Mouse (Mus musculus) limb, embryonic 14.5 days (tissue): ENCODE measurements around the gene Wfdc1. TPM values are rescaled to one million over a fixed set of nuclear protein-coding genes. Genes with fewer than 3 reads are reported as not detected.

Experiments used
- ATAC-seq: fragments of 200-750 bp; cut with Nextera tagmentation; 2 replicates; pipeline ENCODE4 v1.8.0; 2017; ENCODE audit warnings: low read depth, moderate number of reproducible peaks, moderate TSS enrichment; ENCODE audit not compliant: low FRiP score
- DNase-seq: peaks from one replicate; pipeline ENCODE4 v3.0.0-alpha.2; 2015; ENCODE audit warnings: low spot score
- H3K27ac ChIP-seq: fragments of 300-500 bp; sonication (generic); replicated peaks from 2 replicates; pipeline ENCODE4 v1.5.1; 2014; ENCODE audit warnings: low read depth, mild to moderate bottlenecking, low read length, moderate library complexity, mixed read lengths
- H3K27me3 ChIP-seq: fragments of 300-500 bp; sonication (generic); 2 replicates; pipeline ENCODE4 v1.6.1; 2014; ENCODE audit warnings: low read length, mixed read lengths; ENCODE audit not compliant: control insufficient read depth, insufficient read depth
- H3K36me3 ChIP-seq: fragments of 300-500 bp; sonication (generic); 2 replicates; pipeline ENCODE4 v1.6.1; 2014; ENCODE audit warnings: mild to moderate bottlenecking, low read length, moderate library complexity, mixed read lengths; ENCODE audit not compliant: control insufficient read depth, insufficient read depth
- H3K4me1 ChIP-seq: fragments of 300-500 bp; sonication (generic); 2 replicates; pipeline ENCODE4 v1.6.1; 2014; ENCODE audit warnings: antibody characterized with exemption, low read length, mixed read lengths; ENCODE audit not compliant: control insufficient read depth, insufficient read depth
- H3K4me2 ChIP-seq: fragments of 300-500 bp; sonication (generic); replicated peaks from 2 replicates; pipeline ENCODE4 v1.6.1; 2014; ENCODE audit warnings: low read depth, mild to moderate bottlenecking, low read length, moderate library complexity; ENCODE audit not compliant: severe bottlenecking
- H3K4me3 ChIP-seq: fragments of 300-500 bp; sonication (generic); replicated peaks from 2 replicates; pipeline ENCODE4 v1.5.1; 2014; ENCODE audit warnings: low read length
- H3K9ac ChIP-seq: fragments of 300-500 bp; sonication (generic); 2 replicates; pipeline ENCODE4 v1.6.1; 2014; ENCODE audit warnings: mild to moderate bottlenecking, low read depth, low read length, moderate library complexity; ENCODE audit not compliant: severe bottlenecking
- H3K9me3 ChIP-seq: fragments of 300-500 bp; sonication (generic); 2 replicates; pipeline ENCODE4 v1.6.1; 2016; ENCODE audit warnings: low read length; ENCODE audit not compliant: control insufficient read depth
- POLR2A ChIP-seq: fragments of 200-500 bp; IDR thresholded peaks from 2 replicates; pipeline ENCODE4 v1.8.0; 2012; ENCODE audit warnings: inconsistent platforms, mild to moderate bottlenecking, moderate library complexity, borderline replicate concordance; ENCODE audit not compliant: insufficient read depth, insufficient read length; ENCODE audit errors: extremely low read depth
- WGBS: fragments of 180-500 bp; shearing (Covaris S2); extraction: QIAGEN DNeasy Blood & Tissue Kit; methylation state at CpG from one replicate; pipeline ENCODE4 v1.1.7; 2014; 5-methylcytosine and 5-hydroxymethylcytosine counted together
- polyA plus RNA-seq, 2 experiments: library from polyadenylated mRNA; depleted of rRNA in 1 of 2; stranded (reverse) in 1 of 2; unstranded in 1 of 2; fragments of >200 nt; fragmentation: Nextera tagmentation in 1 of 2; extraction: Ambion mirVana in 1 of 2; gene quantifications; 2 replicates each; pipeline versions ENCODE4 v1.2.1 to v1.2.3; 2012 to 2014

The Wfdc1 gene
- polyA plus RNA-seq, 2 experiments = 0.80 to 0.91 TPM

DNA sequence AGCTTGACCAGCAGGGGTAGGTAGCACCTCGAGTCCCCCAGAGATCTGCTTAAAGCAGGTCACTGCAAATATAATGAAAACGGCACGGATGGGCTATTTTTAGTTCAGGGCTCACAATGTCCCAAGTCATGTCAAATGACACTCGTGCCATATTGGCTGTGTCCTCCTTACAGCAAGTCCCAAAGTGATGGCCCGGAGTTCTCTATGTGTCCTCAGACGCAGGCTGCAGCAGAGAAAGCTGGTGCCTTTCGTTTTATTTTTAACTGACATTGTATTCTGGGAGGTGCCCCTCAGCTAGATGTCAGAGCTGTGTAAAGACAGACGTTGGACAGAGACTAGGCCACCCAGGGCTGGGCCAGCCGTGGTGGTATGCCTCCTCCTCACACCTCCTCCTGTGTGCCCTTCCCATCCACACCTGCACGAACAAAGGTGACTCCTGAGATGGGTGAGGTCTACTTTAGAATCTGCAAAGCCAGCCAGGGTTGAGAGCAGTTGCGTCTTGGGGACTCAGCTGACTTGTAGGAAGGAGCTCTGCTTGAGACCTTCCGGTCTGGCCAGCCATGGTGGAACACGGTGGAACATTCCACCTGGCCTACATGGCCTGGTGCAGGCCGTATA is 45.2 kb upstream of the Wfdc1 start:
- 88% methylated on average over 14 of the region's 14 CpGs for WGBS
- H3K4me2 ChIP-seq = no peak overlapping the region
- no peak overlapping the region for H3K4me3 ChIP-seq
- H3K9ac ChIP-seq = no peak overlapping the region
- no peak overlapping the region for H3K27ac ChIP-seq
- no peak for ATAC-seq
- TF ChIP-seq POLR2A = no peak
- H3K4me1 ChIP-seq = no peaks in the 10 kb centered on the region
- no peaks in the 10 kb centered on the region for H3K36me3 ChIP-seq
- no peaks in the 10 kb centered on the region for H3K27me3 ChIP-seq
- H3K9me3 ChIP-seq = no peaks in the 10 kb centered on the region
- no peak for DNase-seq

- no peak for ATAC-seq
- H3K4me1 ChIP-seq = no peaks in the 10 kb centered on the region
- no peak for TF ChIP-seq POLR2A
- no peak overlapping the region for H3K4me2 ChIP-seq
- no peaks in the 10 kb centered on the region for H3K27me3 ChIP-seq
- WGBS = 31% methylated on average over 4 of the region's 4 CpGs
- H3K9ac ChIP-seq = no peak overlapping the region
- no peak overlapping the region for H3K4me3 ChIP-seq
- H3K36me3 ChIP-seq = no peaks in the 10 kb centered on the region
- H3K27ac ChIP-seq = no peak overlapping the region
- no peak for DNase-seq
- H3K9me3 ChIP-seq = no peaks in the 10 kb centered on the region
Observed at GRCm38 (mm10) chr8:119622555-119622954, 43.6 kb upstream of the Wfdc1 start.

GRCm38 (mm10) chr8:119623061-119623460 is 43.1 kb upstream of the Wfdc1 start:
- no peak overlapping the region for H3K4me3 ChIP-seq
- no peak overlapping the region for H3K4me2 ChIP-seq
- ATAC-seq (no peak), DNase-seq (no peak)
- no peak for TF ChIP-seq POLR2A
- 88% methylated on average over 8 of the region's 8 CpGs for WGBS
- H3K9me3 ChIP-seq = no peaks in the 10 kb centered on the region
- no peaks in the 10 kb centered on the region for H3K27me3 ChIP-seq
- no peaks in the 10 kb centered on the region for H3K36me3 ChIP-seq
- H3K4me1 ChIP-seq = 0 out of 2 replicates have a peak, but pooled peaks cover 3% of the 10 kb centered on the region
- H3K27ac ChIP-seq = no peak overlapping the region
- no peak overlapping the region for H3K9ac ChIP-seq

GRCm38 (mm10) chr8:119623744-119624143 is 42.4 kb upstream of the Wfdc1 start:
- ATAC-seq (no peak), DNase-seq (no peak)
- 0 out of 2 replicates have a peak, but pooled peaks cover 3% of the 10 kb centered on the region for H3K4me1 ChIP-seq
- WGBS = 79% methylated on average over 1 of the region's 1 CpGs
- H3K4me2 ChIP-seq = no peak overlapping the region
- H3K27ac ChIP-seq = no peak overlapping the region
- H3K4me3 ChIP-seq = no peak overlapping the region
- H3K9me3 ChIP-seq = no peaks in the 10 kb centered on the region
- H3K36me3 ChIP-seq = no peaks in the 10 kb centered on the region
- TF ChIP-seq POLR2A = no peak
- no peaks in the 10 kb centered on the region for H3K27me3 ChIP-seq
- H3K9ac ChIP-seq = no peak overlapping the region

DNA sequence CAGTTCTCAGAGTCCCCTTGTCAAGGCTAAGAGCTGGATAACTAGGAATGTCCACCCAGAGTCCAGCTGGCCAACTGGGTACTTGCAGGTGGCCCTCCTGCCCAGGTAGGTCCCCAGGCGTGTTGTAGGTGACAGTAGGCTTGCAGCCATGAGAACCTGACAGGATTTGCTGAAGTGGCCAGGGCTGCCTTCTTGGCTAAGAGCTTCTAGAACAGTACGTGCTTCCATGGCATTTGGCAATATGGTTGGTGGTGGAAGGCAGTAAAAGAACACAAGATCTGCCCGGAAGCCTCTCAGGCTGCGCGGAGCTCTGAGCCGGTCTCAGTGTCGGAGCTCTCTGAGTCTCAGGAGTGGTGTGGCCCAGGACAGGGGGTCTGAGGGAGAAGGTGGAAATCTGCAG is 41.2 kb upstream of the Wfdc1 start:
- H3K9ac ChIP-seq = no peak overlapping the region
- H3K4me2 ChIP-seq = no peak overlapping the region
- no peak for TF ChIP-seq POLR2A
- no peak overlapping the region for H3K4me3 ChIP-seq
- no peaks in the 10 kb centered on the region for H3K9me3 ChIP-seq
- WGBS = 87% methylated on average over 7 of the region's 7 CpGs
- H3K36me3 ChIP-seq = no peaks in the 10 kb centered on the region
- no peaks in the 10 kb centered on the region for H3K27me3 ChIP-seq
- 0 out of 2 replicates have a peak, but pooled peaks cover 3% of the 10 kb centered on the region for H3K4me1 ChIP-seq
- DNase-seq = no peak
- ATAC-seq = no peak
- no peak overlapping the region for H3K27ac ChIP-seq
